Mouse (Mus musculus): ENCODE results near the gene Prl2c2. TPM values are rescaled to one million over a fixed set of nuclear protein-coding genes. Genes with fewer than 3 reads are reported as not detected.
"Not testable (repeated sequence)": the region's sequence is repeated elsewhere in the genome, so short reads cannot be mapped to it uniquely, and the experiment has no call there.

Gene Prl2c2
- total RNA-seq (2014; rRNA removed) = not detected in 2 replicates
- not detected in 2 replicates for polyA plus RNA-seq (2015; fragmentation: Nextera tagmentation; extraction: Ambion mirVana)

GRCm38 (mm10) chr13:13005283-13005682 is at the start of gene Prl2c2:
TSS of gene Prl2c2 (minus strand) at chr13:13005383.
- H3K9me3 ChIP-seq (ENCODE audit: low read length); H3K4me1 ChIP-seq (ENCODE audit: insufficient read depth, low read length); H3K27me3 ChIP-seq (ENCODE audit: insufficient read depth, low read length); H3K36me3 ChIP-seq (ENCODE audit: insufficient read depth, low read length); H3K9ac ChIP-seq (replicated peaks; ENCODE audit: low read length, poor library complexity, severe bottlenecking); H3K4me3 ChIP-seq (ENCODE audit: low read depth, low read length); H3K27ac ChIP-seq (ENCODE audit: low read depth, low read length); H3K4me2 ChIP-seq (ENCODE audit: low read depth, low read length, poor library complexity, severe bottlenecking); ATAC-seq (ENCODE audit: low FRiP score); DNase-seq (ENCODE audit: low spot score): not testable (repeated sequence)
- WGBS = 48% methylated on average over 2 of the region's 2 CpGs

GRCm38 (mm10) chr13:13025872-13026271 is 20.7 kb upstream of the Prl2c2 start:
- DNase-seq (ENCODE audit: low spot score); H3K4me1 ChIP-seq (ENCODE audit: insufficient read depth, low read length); H3K4me2 ChIP-seq (ENCODE audit: low read depth, low read length, poor library complexity, severe bottlenecking); H3K9me3 ChIP-seq (ENCODE audit: low read length); H3K9ac ChIP-seq (replicated peaks; ENCODE audit: low read length, poor library complexity, severe bottlenecking); H3K27ac ChIP-seq (ENCODE audit: low read depth, low read length); ATAC-seq (ENCODE audit: low FRiP score); H3K4me3 ChIP-seq (ENCODE audit: low read depth, low read length); H3K27me3 ChIP-seq (ENCODE audit: insufficient read depth, low read length); H3K36me3 ChIP-seq (ENCODE audit: insufficient read depth, low read length): not testable (repeated sequence)
- WGBS = 63% methylated on average over 3 of the region's 3 CpGs

GRCm38 (mm10) chr13:13013993-13014549 is 8.9 kb upstream of the Prl2c2 start:
- not testable (repeated sequence) for H3K36me3 ChIP-seq (ENCODE audit: insufficient read depth, low read length); H3K4me3 ChIP-seq (ENCODE audit: low read depth, low read length); ATAC-seq (ENCODE audit: low FRiP score); H3K4me1 ChIP-seq (ENCODE audit: insufficient read depth, low read length); H3K4me2 ChIP-seq (ENCODE audit: low read depth, low read length, poor library complexity, severe bottlenecking); H3K9ac ChIP-seq (replicated peaks; ENCODE audit: low read length, poor library complexity, severe bottlenecking); H3K9me3 ChIP-seq (ENCODE audit: low read length); H3K27ac ChIP-seq (ENCODE audit: low read depth, low read length); DNase-seq (ENCODE audit: low spot score); H3K27me3 ChIP-seq (ENCODE audit: insufficient read depth, low read length)
- WGBS = 74% methylated on average over 2 of the region's 2 CpGs

Other genes starting within 250 kb of the Prl2c2 start
- gene Prl2c3, start 205.3 kb downstream of the Prl2c2 start, total RNA-seq (2014; rRNA removed) = not detected in 2 replicates
- not detected in 2 replicates for gene Prl2c3, start 205.3 kb downstream of the Prl2c2 start, polyA plus RNA-seq (2015; fragmentation: Nextera tagmentation; extraction: Ambion mirVana)
- not detected in 2 replicates for gene Prl2c5, start 177.3 kb upstream of the Prl2c2 start, total RNA-seq (2014; rRNA removed)
- gene Prl2c5, start 177.3 kb upstream of the Prl2c2 start, polyA plus RNA-seq (2015; fragmentation: Nextera tagmentation; extraction: Ambion mirVana) = not detected in 2 replicates